Mouse (Mus musculus) fibroblast of lung, adult 2 months (primary cell): ENCODE results near the gene Rdh8.

Source experiments
- DNase-seq: peaks from one replicate; pipeline ENCODE4 v3.0.0-alpha.2; 2011; ENCODE audit warnings: low read depth

Gene Rdh8

DNA sequence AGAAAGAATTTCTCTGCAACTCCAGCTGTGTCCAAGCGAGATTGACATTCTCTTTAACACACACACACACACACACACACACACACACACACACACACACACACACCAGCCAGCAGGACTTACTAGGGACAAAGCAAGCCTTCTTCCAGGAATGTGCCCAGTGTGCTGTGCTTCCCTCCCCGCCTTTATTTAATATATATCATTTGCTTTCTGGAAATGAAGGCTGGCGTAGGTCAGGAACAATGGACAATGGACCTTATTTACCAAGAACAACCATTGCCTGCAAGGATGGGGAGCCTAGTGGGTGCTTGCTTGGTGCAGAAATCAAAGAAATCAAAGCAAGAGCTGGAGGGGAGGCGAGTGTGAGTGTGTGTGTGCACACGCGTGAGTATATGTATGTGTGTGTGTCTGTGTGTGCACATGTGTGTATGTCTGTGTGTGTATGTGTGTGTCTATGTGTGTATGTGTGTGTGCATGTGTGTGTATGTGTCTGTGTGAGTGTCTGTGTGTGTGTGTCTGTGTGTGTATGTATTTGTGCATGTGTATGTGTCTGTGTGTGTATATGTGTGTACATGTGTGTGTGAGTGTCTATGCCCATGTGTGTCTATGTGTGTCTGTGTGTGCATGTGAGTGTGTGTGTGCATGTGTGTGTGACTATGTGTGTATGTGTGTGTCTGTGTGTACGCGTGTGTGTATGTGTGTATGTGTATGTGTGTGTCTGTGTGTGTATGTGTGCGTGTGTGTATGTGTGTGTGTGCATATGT is 19.1 kb downstream of the Rdh8 start:
- DNase-seq: no peak

DNA sequence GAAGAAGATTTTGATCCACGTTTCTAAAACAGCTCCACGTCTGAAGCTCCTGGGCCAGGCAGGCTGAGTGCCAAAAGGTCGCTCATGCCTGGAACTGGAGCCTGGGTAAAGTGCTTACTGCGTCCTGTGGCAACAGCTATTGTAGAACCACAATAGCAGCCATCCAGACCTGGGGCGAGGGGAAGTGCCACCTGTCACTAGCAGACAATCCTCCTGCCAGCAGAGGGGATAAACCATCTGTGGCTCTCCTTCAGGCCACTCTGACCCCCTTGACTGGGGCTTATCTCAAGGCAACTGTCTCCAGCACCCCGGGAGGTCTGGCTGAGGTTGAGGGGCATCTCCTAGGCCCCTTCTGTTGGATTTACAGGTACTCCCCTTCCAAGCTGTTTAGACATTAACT is 20.6 kb downstream of the Rdh8 start:
- no peak for DNase-seq

GRCm38 (mm10) chr9:20842211-20842610 is 23.9 kb downstream of the Rdh8 start:
- DNase-seq: no peak

GRCm38 (mm10) chr9:20842670-20843069 is 24.4 kb downstream of the Rdh8 start:
- no peak for DNase-seq

DNA sequence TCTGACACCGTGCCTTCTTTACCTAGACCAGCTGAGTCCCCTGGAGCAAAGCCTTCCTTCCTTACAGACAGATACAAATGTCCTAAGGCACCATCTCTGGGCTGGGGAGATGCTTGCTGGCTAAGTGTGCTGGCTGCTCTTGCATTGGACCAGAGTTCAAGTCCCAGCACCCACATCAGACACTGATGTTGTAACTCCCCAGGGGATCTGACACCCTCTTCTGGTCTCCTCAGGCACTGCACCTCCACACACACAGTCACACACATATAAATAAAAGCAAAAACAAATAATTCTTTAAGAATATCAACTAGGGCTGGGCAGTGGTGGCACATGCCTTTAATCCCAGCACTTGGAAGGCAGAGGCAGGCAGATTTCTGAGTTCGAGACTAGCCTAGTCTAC is 31.9 kb downstream of the Rdh8 start:
- DNase-seq: no peak

- no peak for DNase-seq
These were observed 38.8 kb downstream of the Rdh8 start for GRCm38 (mm10) chr9:20857131-20857530.

DNA sequence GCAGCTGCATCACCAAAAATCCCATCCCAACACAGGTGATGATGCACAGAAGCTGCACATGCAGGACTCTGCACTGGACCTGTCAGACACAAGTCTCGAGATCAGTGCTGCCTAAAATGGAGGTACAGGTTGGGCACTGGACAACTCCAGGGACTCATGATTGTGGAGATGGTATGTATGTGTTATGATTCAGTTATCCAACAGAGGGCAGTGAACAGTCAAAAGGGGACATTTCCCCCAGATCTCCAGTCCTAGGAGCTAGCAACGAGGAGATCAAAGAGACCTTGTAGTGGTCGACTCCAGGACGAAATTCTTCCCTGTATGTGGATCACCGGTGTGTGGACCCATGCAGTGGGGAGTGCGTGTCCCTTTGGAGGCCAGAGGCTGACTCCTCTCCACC is 41.6 kb downstream of the Rdh8 start:
- DNase-seq: no peak

DNA sequence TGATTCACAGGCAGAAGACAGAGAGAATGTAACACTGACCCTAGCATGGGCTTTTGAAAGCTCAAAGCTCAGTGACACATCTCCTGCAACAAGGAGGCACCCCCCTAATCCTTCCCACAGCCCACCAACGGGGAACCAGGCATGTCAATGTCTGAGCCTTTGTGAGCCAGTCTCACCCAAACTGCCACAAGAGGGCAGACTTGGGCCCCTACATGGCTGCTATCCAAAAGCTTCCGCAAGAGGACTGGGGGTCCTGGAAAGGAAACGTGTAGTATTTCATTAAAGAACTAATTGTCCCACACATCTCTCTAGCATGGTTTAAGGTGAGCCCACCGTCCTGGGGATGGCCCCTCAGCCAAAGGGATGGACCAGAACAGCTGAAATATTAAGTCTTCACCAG is 43.5 kb downstream of the Rdh8 start:
- no peak for DNase-seq

DNA sequence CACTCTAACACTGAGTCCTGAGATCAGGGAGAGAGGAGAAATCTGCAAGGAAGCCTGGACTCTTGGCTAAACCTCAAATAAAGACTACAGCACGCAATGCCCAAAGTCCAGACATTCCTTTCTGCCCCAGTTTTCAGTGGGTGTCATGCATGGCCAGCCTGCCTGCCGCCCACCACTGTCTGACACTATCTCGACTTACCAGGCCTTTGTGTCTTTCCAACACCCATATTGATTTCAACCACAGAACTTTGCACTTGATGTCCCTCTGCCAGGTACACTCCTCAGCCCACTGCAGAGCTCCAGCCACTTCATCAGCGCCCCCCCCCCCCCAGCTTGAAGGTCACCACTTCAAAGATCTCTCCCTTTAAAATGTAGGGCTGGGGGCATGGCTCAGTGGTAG is 43.9 kb downstream of the Rdh8 start:
- no peak for DNase-seq

DNA sequence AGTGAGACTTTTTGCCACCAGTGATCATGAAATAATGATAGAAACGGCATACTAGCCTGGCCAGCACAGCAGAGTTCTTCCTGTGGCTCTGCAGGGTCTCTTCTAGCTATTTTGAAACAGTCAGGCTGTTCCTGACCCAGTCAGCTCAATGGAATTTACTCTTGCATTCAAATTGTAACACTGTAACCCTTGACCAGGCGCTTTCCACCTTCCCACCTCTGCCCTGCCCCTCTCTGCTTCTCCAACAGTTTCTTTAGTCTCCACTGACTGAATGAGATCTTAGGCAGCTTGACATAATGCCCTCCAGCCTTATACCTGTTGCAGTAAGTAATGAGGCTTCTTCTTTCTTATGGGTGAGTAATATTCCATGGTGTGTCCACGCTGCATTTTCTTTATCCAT is 48.6 kb downstream of the Rdh8 start:
- DNase-seq: no peak

DNA sequence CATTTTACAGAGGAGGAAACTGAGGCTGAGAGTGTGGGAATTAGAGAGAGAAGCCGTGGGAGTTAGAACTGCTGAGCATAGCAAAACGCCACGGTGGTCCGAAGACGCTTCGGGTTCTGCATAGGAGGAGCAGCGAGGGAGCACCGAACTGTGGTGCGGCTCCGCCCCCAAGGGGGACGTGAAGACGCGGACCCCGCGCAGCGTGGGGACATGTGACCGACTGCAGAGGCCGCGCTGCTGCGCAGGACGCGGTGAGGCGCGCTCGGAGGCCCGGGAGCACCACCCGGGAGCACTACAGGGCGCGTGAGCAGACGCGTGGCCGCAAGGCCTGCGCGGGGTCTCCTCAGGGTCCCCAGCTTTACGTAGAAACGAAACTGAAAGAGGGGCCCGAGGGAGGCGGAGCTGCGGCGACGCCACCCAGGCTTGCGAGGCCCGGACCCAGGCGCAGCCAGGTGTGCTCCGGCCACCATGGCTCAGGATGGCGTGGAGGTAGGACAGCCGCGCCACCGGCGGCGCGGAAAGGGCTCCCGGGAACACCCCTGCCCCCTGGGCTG is 50.2 kb downstream of the Rdh8 start, which contains the start of gene A230050P20Rik:
A230050P20Rik (plus strand) TSS at position 195 of the 554 bp plus-strand sequence.
- no peak for DNase-seq

DNA sequence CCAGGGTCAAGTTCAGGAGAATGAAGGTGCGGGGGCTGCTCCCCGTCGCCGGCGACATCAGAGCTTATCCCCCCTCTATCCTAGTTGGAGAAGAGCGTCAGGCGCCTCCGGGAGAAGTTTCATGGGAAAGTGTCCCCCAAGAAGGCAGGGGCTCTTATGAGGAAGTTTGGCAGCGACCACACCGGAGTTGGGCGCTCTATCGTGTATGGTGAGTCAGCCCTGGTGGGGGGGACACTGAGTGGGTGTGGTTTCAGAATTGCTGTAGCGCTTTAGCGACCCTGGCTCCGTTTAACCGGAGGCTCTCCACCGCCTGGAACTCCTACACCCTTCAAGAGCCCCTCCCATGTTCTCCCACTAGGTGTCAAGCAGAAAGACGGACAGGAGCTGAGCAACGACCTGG is 50.9 kb downstream of the Rdh8 start:
- no peak for DNase-seq

DNA sequence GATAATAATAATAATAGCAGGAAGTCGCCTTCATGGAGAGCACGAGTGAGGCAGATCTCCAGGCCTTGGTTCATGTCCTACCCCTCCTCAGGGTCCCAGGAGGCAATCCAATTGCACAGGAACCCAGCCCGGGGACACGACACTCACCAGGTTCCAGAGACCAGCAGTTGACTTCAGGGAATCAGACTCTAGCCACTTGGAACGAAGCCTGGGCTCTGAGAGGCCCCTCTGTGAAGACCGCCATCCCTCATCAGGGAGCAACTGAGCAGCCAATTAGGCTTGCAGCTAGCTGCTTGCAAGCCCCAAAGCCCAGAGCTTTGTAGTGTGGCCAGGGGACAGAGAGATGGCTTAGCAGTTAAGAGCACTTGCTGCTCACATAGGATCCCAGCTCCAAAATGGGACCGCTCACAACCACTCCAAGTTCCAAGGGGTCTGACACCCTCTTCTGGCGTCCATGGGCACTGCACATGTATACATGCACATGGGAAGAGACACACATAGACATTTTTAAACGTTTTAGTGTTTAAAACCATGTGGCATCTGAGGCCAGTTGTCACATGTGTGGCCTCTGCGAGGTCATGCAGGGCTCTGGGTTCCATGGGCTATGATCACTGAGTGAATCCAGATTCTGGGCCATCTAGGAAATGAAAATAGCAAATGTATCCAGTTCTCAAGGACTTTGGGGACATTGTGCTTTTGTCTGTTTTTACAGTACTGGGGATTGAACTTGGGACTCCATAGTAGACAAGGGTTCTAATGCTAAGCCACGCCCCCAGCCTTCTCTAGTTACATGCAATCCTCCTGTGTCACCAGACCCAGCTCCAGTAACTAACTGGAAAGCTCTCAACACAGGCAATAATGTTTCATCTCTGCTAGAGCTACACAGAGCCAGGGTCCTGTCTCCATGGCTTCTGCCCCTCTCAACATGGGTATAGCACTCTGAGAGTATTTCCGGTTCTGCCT is 52.2 kb downstream of the Rdh8 start:
- DNase-seq: no peak

DNA sequence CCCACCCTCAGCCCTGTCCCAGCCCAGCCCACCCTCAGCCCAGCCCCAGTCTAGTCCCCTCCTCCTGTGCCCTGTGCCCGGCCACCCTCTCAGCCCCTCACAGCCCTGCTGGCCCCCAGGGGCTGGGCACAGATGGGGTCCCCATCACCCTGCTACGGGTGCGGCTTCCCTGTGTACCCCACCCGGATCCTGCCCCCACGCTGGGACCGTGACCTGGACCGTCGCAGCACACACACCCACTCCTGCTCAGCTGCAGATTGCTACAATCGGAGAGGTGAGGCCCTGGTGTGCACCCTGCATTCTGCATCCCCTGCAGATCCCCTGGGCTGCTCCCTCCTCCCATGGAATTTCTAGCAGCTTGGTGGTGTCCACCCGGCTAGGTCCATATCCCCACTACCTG is 54.7 kb downstream of the Rdh8 start:
- DNase-seq: no peak

GRCm38 (mm10) chr9:20873521-20873920 is 55.2 kb downstream of the Rdh8 start:
- DNase-seq: no peak

DNA sequence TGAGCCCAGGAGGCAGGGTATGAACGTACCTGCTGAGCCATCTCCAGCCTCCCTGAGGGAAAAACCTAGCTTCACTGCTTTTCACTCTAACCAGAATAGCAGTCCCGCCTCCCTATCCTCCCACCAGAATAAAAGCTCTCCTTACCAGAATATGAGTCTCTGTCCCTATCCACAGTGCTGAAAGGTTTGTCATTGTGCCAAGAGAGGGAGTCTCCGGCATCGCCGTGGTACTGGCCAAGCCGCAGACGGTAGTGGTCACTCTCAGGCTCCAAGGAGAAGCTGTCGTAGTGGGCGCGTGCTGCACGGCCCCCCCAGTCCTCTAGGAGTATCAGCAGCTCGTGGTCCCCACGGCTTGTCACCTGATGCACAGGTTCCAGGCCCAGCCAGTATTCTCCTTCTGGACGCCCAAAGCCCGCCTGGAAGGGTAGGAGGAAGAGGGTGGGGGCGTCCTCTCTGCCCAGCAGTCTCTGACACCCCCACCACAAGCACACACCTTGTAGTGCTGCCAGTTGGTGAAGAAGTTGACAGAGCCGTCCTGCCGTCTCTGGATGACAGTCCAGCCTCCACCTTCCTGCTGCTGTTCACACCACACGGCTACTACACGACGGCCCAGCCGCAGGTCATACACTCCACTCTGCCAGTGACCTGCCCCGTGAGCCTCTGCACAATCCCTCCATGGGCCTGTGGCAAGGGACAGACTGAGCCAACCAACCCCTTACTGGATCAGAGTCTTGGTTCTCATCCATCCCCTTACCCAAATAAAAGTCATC is 56.9 kb downstream of the Rdh8 start:
- DNase-seq: no peak
